Mouse (Mus musculus): Measurements from ENCODE around the gene Brms1l. TPM values are rescaled to one million over a fixed set of nuclear protein-coding genes. Genes with fewer than 3 reads are reported as not detected.
A peak's percentile ranks its signal among the peaks of the same experiment; 100 is the strongest.

The Brms1l gene
- total and polyA plus RNA-seq, 3 experiments = 17.4 to 33.5 TPM; not detected in 1

- H3K9ac ChIP-seq (ENCODE audit: control insufficient read depth, low read depth, low read length, poor library complexity, severe bottlenecking) = no peak overlapping the region
- H3K4me1 ChIP-seq (ENCODE audit: control insufficient read depth in 1 of 2, insufficient read depth in 2 of 2, low read length in 2 of 2) = peaks cover 0 to 4% of the 10 kb centered on the region in 2 experiments; a peak in 2 of 4 replicates
- no peak for DNase-seq (ENCODE audit: low read depth, low spot score)
- peaks cover 0 to 9% of the 10 kb centered on the region in 2 experiments for H3K36me3 ChIP-seq (ENCODE audit: control insufficient read depth in 1 of 2, insufficient read depth in 2 of 2, low read length in 2 of 2)
- H3K79me2 ChIP-seq (ENCODE audit: control insufficient read depth, insufficient read depth, low read length, poor library complexity) = peaks cover 13% of the 10 kb centered on the region
- peak; percentile 84 for TF ChIP-seq MAFK (IDR thresholded peaks at IDR 0.05; ENCODE audit: borderline replicate concordance, low read depth, low read length)
- TF ChIP-seq CHD2 (IDR thresholded peaks at IDR 0.05; ENCODE audit: low read length) = no peak
- H3K4me3 ChIP-seq (ENCODE audit: control insufficient read depth in 1 of 2, insufficient read depth in 1 of 2, low read depth in 2 of 2, low read length in 2 of 2) = no peak overlapping the region
- no peak overlapping the region for H3K27ac ChIP-seq (ENCODE audit: control insufficient read depth, low read depth, low read length)
- no peaks in the 10 kb centered on the region for H3K27me3 ChIP-seq (ENCODE audit: control insufficient read depth in 1 of 2, insufficient read depth in 2 of 2, low read length in 2 of 2)
- H3K9me3 ChIP-seq (replicated peaks; ENCODE audit: insufficient read depth, low read length) = no peaks in the 10 kb centered on the region
These were observed 1.4 kb downstream of the Brms1l start for GRCm38 (mm10) chr12:55837495-55837894.

- no peaks in the 10 kb centered on the region for H3K27me3 ChIP-seq (ENCODE audit: control insufficient read depth in 1 of 2, insufficient read depth in 2 of 2, low read length in 2 of 2)
- H3K27ac ChIP-seq (ENCODE audit: control insufficient read depth, low read depth, low read length) = no peak overlapping the region
- no peak overlapping the region for H3K9ac ChIP-seq (ENCODE audit: control insufficient read depth, low read depth, low read length, poor library complexity, severe bottlenecking)
- no peak overlapping the region for H3K4me3 ChIP-seq (ENCODE audit: control insufficient read depth in 1 of 2, insufficient read depth in 1 of 2, low read depth in 2 of 2, low read length in 2 of 2)
- H3K79me2 ChIP-seq (ENCODE audit: control insufficient read depth, insufficient read depth, low read length, poor library complexity) = no peaks in the 10 kb centered on the region
- DNase-seq (ENCODE audit: low read depth, low spot score) = peak; percentile 63
- no peak for TF ChIP-seq USF2 (IDR thresholded peaks at IDR 0.05; ENCODE audit: borderline replicate concordance in 1 of 2, insufficient read depth in 1 of 2, low read depth in 1 of 2, low read length in 2 of 2)
- TF ChIP-seq ETS1 (IDR thresholded peaks at IDR 0.05; ENCODE audit: low read depth, low read length) = no peak
- no peak for TF ChIP-seq SIN3A (IDR thresholded peaks at IDR 0.05; ENCODE audit: low read length)
- no peak for TF ChIP-seq TCF12 (IDR thresholded peaks at IDR 0.05; ENCODE audit: low read depth, low read length)
- TF ChIP-seq CHD2 (IDR thresholded peaks at IDR 0.05; ENCODE audit: low read length) = no peak
- TF ChIP-seq ZC3H11A (IDR thresholded peaks at IDR 0.05; ENCODE audit: low read depth, low read length) = no peak
- no peak for TF ChIP-seq GABPA (IDR thresholded peaks at IDR 0.05; ENCODE audit: low read depth, low read length)
- TF ChIP-seq MAZ (IDR thresholded peaks at IDR 0.05; ENCODE audit: low read depth, low read length) = no peak
- peak; percentile 38 for TF ChIP-seq RAD21 (IDR thresholded peaks at IDR 0.05; ENCODE audit: low read depth, low read length)
- no peak for TF ChIP-seq HCFC1 (IDR thresholded peaks at IDR 0.05; ENCODE audit: low read depth, low read length)
- no peak for TF ChIP-seq ZKSCAN1 (IDR thresholded peaks at IDR 0.05; ENCODE audit: low read depth, low read length)
- no peak for TF ChIP-seq TAL1 (IDR thresholded peaks at IDR 0.05; ENCODE audit: low read length)
- TF ChIP-seq TBP (IDR thresholded peaks at IDR 0.05; ENCODE audit: low read depth, low read length) = no peak
- TF ChIP-seq JUND (IDR thresholded peaks at IDR 0.05; ENCODE audit: low read depth, low read length) = no peak
- TF ChIP-seq EP300 (IDR thresholded peaks at IDR 0.05; ENCODE audit: low read depth in 1 of 2, low read length in 2 of 2) = no peak
- TF ChIP-seq E2F4 (IDR thresholded peaks at IDR 0.05; ENCODE audit: borderline replicate concordance, low read depth, low read length) = no peak
- TF ChIP-seq SMC3 (IDR thresholded peaks at IDR 0.05; ENCODE audit: low read depth, low read length) = peak; percentile 46; the same call in 1 of the 2 replicates
- no peak for TF ChIP-seq GATA1 (IDR thresholded peaks at IDR 0.05; ENCODE audit: low read depth, low read length)
- no peak for TF ChIP-seq POLR2AphosphoS2 (IDR thresholded peaks at IDR 0.05; ENCODE audit: low read length)
- peak; percentile 38 to 65 (median 56); a peak in 5 of 6 replicates for TF ChIP-seq CTCF (IDR thresholded peaks at IDR 0.05 in 2 of 3, conservative IDR thresholded peaks at IDR 0.05 in 1 of 3; ENCODE audit: control insufficient read depth in 1 of 3, insufficient read depth in 1 of 3, low read depth in 2 of 3, low read length in 3 of 3, poor library complexity in 1 of 3, severe bottlenecking in 1 of 3)
- no peak for TF ChIP-seq RCOR1 (IDR thresholded peaks at IDR 0.05; ENCODE audit: low read depth, low read length)
- no peaks in the 10 kb centered on the region for H3K9me3 ChIP-seq (replicated peaks; ENCODE audit: insufficient read depth, low read length)
- peaks cover 0 to 11% of the 10 kb centered on the region in 2 experiments; a peak in 3 of 4 replicates for H3K4me1 ChIP-seq (ENCODE audit: control insufficient read depth in 1 of 2, insufficient read depth in 2 of 2, low read length in 2 of 2)
- peaks cover 8% of the 10 kb centered on the region in 2 experiments for H3K36me3 ChIP-seq (ENCODE audit: control insufficient read depth in 1 of 2, insufficient read depth in 2 of 2, low read length in 2 of 2)
These were observed 10.6 kb downstream of the Brms1l start for GRCm38 (mm10) chr12:55846741-55847140.
